Mouse (Mus musculus) liver, postnatal 0 days (tissue): Measurements from ENCODE around the gene Tshz2.

Experiments
- CTCF ChIP-seq: sonication (generic); IDR thresholded peaks from 2 replicates; pipeline ENCODE4 v1.5.1; 2016; ENCODE audit warnings: antibody characterized with exemption, low read depth
- EP300 ChIP-seq: IDR thresholded peaks from 2 replicates; pipeline ENCODE4 v1.6.1; 2016; ENCODE audit warnings: antibody characterized with exemption, low read depth, mild to moderate bottlenecking

GRCm38 (mm10) chr2:169805545-169805944 lies 172.7 kb downstream of the Tshz2 start:
- no peak for TF ChIP-seq CTCF
- TF ChIP-seq EP300, result no peak
